Mouse (Mus musculus) kidney, embryonic 14.5 days (tissue): Measurements from ENCODE around the gene Nanos1. TPM values are rescaled to one million over a fixed set of nuclear protein-coding genes. Genes with fewer than 3 reads are reported as not detected.
A peak's percentile ranks its signal among the peaks of the same experiment; 100 is the strongest.

Experiments
- ATAC-seq: fragments of 200-750 bp; cut with Nextera tagmentation; 2 replicates; pipeline ENCODE4 v1.8.0; 2017; ENCODE audit warnings: moderate number of reproducible peaks, mild to moderate bottlenecking, moderate TSS enrichment, moderate library complexity; ENCODE audit not compliant: low FRiP score, low TSS enrichment
- H3K27ac ChIP-seq: fragments of 300-500 bp; sonication (generic); 2 replicates; pipeline ENCODE4 v1.5.1; 2014; ENCODE audit warnings: low read depth, mild to moderate bottlenecking, low read length, moderate library complexity, mixed read lengths
- H3K27me3 ChIP-seq: fragments of 300-500 bp; sonication (generic); 2 replicates; pipeline ENCODE4 v1.6.1; 2014; ENCODE audit warnings: mild to moderate bottlenecking, low read length; ENCODE audit not compliant: control insufficient read depth, insufficient read depth
- H3K36me3 ChIP-seq: fragments of 300-500 bp; sonication (generic); 2 replicates; pipeline ENCODE4 v1.6.1; 2014; ENCODE audit warnings: low read length, mixed read lengths; ENCODE audit not compliant: control insufficient read depth, insufficient read depth
- H3K4me1 ChIP-seq: fragments of 300-500 bp; sonication (generic); 2 replicates; pipeline ENCODE4 v1.6.1; 2014; ENCODE audit warnings: low read length, mixed read lengths; ENCODE audit not compliant: control insufficient read depth, insufficient read depth
- H3K4me2 ChIP-seq: fragments of 300-500 bp; sonication (generic); replicated peaks from 2 replicates; pipeline ENCODE4 v1.6.1; 2014; ENCODE audit warnings: low read depth, mild to moderate bottlenecking, low read length
- H3K4me3 ChIP-seq: fragments of 300-500 bp; sonication (generic); 2 replicates; pipeline ENCODE4 v1.5.1; 2014; ENCODE audit warnings: mild to moderate bottlenecking, low read length
- H3K9ac ChIP-seq: fragments of 300-500 bp; sonication (generic); 2 replicates; pipeline ENCODE4 v1.6.1; 2014; ENCODE audit warnings: low read depth, mild to moderate bottlenecking, low read length, moderate library complexity
- H3K9me3 ChIP-seq: fragments of 300-500 bp; sonication (generic); 2 replicates; pipeline ENCODE4 v1.6.1; 2016; ENCODE audit warnings: low read length; ENCODE audit not compliant: control insufficient read depth
- WGBS: fragments of 180-500 bp; shearing (Covaris S2); extraction: QIAGEN DNeasy Blood & Tissue Kit; methylation state at CpG from one replicate; pipeline ENCODE4 v1.1.7; 2014; 5-methylcytosine and 5-hydroxymethylcytosine counted together
- polyA plus RNA-seq: library from polyadenylated mRNA; unstranded; fragments of >200 nt; fragmentation: Nextera tagmentation; extraction: Ambion mirVana; gene quantifications from 2 replicates; pipeline ENCODE4 v1.2.1, GENCODE M21; 2014

The Nanos1 gene
- polyA plus RNA-seq: 1.0 and 1.4 TPM in 2 replicates

- peaks cover 8% of the 10 kb centered on the region; the same call in 1 of the 2 replicates for H3K4me1 ChIP-seq
- H3K9ac ChIP-seq: peak within 1 kb of the TSS; percentile 55
- H3K36me3 ChIP-seq: peaks cover 8% of the 10 kb centered on the region
- no peaks in the 10 kb centered on the region for H3K27me3 ChIP-seq
- H3K4me3 ChIP-seq: peak within 1 kb of the TSS; percentile 79
- no peaks in the 10 kb centered on the region for H3K9me3 ChIP-seq
- peak; percentile 95 for ATAC-seq
- H3K27ac ChIP-seq: no peak within 1 kb of the TSS
- peak within 1 kb of the TSS; percentile 99 for H3K4me2 ChIP-seq
- under 1% methylated on average over 58 of the region's 58 CpGs for WGBS
Measured at GRCm38 (mm10) chr19:60755438-60756191, at the start of gene Nanos1. Nanos1 (plus strand) TSS chr19:60755987.

- 81% methylated on average over 4 of the region's 4 CpGs for WGBS
- Histone ChIP-seq H3K4me3 (no peak overlapping the region), H3K4me1 (no peaks in the 10 kb centered on the region), H3K27ac (no peak overlapping the region), H3K27me3 (no peaks in the 10 kb centered on the region), H3K9me3 (no peaks in the 10 kb centered on the region), H3K36me3 (no peaks in the 10 kb centered on the region), H3K9ac (no peak overlapping the region), H3K4me2 (no peak overlapping the region)
- no peak for ATAC-seq
Measured at GRCm38 (mm10) chr19:60709193-60709900, 46.4 kb upstream of the Nanos1 start.

- 44% methylated on average over 3 of the region's 3 CpGs for WGBS
Measured at GRCm38 (mm10) chr19:60710196-60710595, 45.6 kb upstream of the Nanos1 start.

GRCm38 (mm10) chr19:60712577-60712976 is 43.2 kb upstream of the Nanos1 start:
- Histone ChIP-seq H3K27me3 (no peaks in the 10 kb centered on the region), H3K4me2 (no peak overlapping the region), H3K9ac (no peak overlapping the region), H3K36me3 (no peaks in the 10 kb centered on the region), H3K4me3 (no peak overlapping the region), H3K9me3 (no peaks in the 10 kb centered on the region), H3K4me1 (no peaks in the 10 kb centered on the region), H3K27ac (no peak overlapping the region)
- ATAC-seq: no peak
- 88% methylated on average over 2 of the region's 2 CpGs for WGBS

More at GRCm38 (mm10) chr19:60710196-60710595, 45.6 kb upstream of the Nanos1 start:
- no peak for ATAC-seq
- Histone ChIP-seq H3K9ac (no peak overlapping the region), H3K4me2 (no peak overlapping the region), H3K27me3 (no peaks in the 10 kb centered on the region), H3K9me3 (no peaks in the 10 kb centered on the region), H3K4me3 (no peak overlapping the region), H3K4me1 (no peaks in the 10 kb centered on the region), H3K27ac (no peak overlapping the region), H3K36me3 (no peaks in the 10 kb centered on the region)

GRCm38 (mm10) chr19:60716381-60716780 is 39.4 kb upstream of the Nanos1 start:
- H3K9me3 ChIP-seq: no peaks in the 10 kb centered on the region
- no peak overlapping the region for H3K4me2 ChIP-seq
- no peak for ATAC-seq
- H3K27ac ChIP-seq: no peak overlapping the region
- H3K4me1 ChIP-seq: no peaks in the 10 kb centered on the region
- H3K36me3 ChIP-seq: no peaks in the 10 kb centered on the region
- 89% methylated on average over 2 of the region's 2 CpGs for WGBS
- H3K9ac ChIP-seq: no peak overlapping the region
- no peak overlapping the region for H3K4me3 ChIP-seq
- no peaks in the 10 kb centered on the region for H3K27me3 ChIP-seq

- H3K9ac ChIP-seq: no peak overlapping the region
- H3K27me3 ChIP-seq: no peaks in the 10 kb centered on the region
- ATAC-seq: no peak
- WGBS: 47% methylated on average over 2 of the region's 2 CpGs
- no peak overlapping the region for H3K4me2 ChIP-seq
- no peaks in the 10 kb centered on the region for H3K36me3 ChIP-seq
- H3K27ac ChIP-seq: no peak overlapping the region
- H3K9me3 ChIP-seq: no peaks in the 10 kb centered on the region
- H3K4me3 ChIP-seq: no peak overlapping the region
- no peaks in the 10 kb centered on the region for H3K4me1 ChIP-seq
Measured at GRCm38 (mm10) chr19:60730281-60730852, 25.4 kb upstream of the Nanos1 start.

- WGBS: 71% methylated on average over 1 of the region's 1 CpGs
- no peak overlapping the region for H3K9ac ChIP-seq
- ATAC-seq: no peak
- no peak overlapping the region for H3K4me3 ChIP-seq
- H3K4me2 ChIP-seq: no peak overlapping the region
- H3K9me3 ChIP-seq: no peaks in the 10 kb centered on the region
- no peak overlapping the region for H3K27ac ChIP-seq
- H3K27me3 ChIP-seq: no peaks in the 10 kb centered on the region
- H3K36me3 ChIP-seq: no peaks in the 10 kb centered on the region
- no peaks in the 10 kb centered on the region for H3K4me1 ChIP-seq
Measured at GRCm38 (mm10) chr19:60731299-60731698, 24.5 kb upstream of the Nanos1 start.

- no peaks in the 10 kb centered on the region for H3K36me3 ChIP-seq
- H3K27me3 ChIP-seq: no peaks in the 10 kb centered on the region
- H3K9me3 ChIP-seq: no peaks in the 10 kb centered on the region
- H3K4me2 ChIP-seq: no peak overlapping the region
- 81% methylated on average over 1 of the region's 1 CpGs for WGBS
- H3K27ac ChIP-seq: no peak overlapping the region
- no peak overlapping the region for H3K4me3 ChIP-seq
- ATAC-seq: no peak
- no peaks in the 10 kb centered on the region for H3K4me1 ChIP-seq
- H3K9ac ChIP-seq: no peak overlapping the region
Measured at GRCm38 (mm10) chr19:60731966-60732365, 23.8 kb upstream of the Nanos1 start.

- H3K4me3 ChIP-seq: no peak overlapping the region
- no peak overlapping the region for H3K27ac ChIP-seq
- H3K4me2 ChIP-seq: no peak overlapping the region
- ATAC-seq: no peak
- no peaks in the 10 kb centered on the region for H3K36me3 ChIP-seq
- WGBS: 52% methylated on average over 1 of the region's 1 CpGs
- H3K9me3 ChIP-seq: no peaks in the 10 kb centered on the region
- no peaks in the 10 kb centered on the region for H3K27me3 ChIP-seq
- no peak overlapping the region for H3K9ac ChIP-seq
- H3K4me1 ChIP-seq: no peaks in the 10 kb centered on the region
Measured at GRCm38 (mm10) chr19:60740560-60740959, 15.2 kb upstream of the Nanos1 start.
